Mouse (Mus musculus) ES-E14 (cell line): ENCODE results near the gene Rasl11b.

Experiments
- CHD2 ChIP-seq: IDR thresholded peaks from 2 replicates; pipeline ENCODE4 v1.6.1; 2014; ENCODE audit warnings: mild to moderate bottlenecking, low read depth, low read length, inconsistent platforms
- MAFK ChIP-seq: IDR thresholded peaks from 2 replicates; pipeline ENCODE4 v1.6.1; 2014; ENCODE audit warnings: mild to moderate bottlenecking, low read depth, low read length, inconsistent platforms; ENCODE audit not compliant: insufficient read depth
- ZC3H11A ChIP-seq: IDR thresholded peaks from 2 replicates; pipeline ENCODE4 v1.6.1; 2012; ENCODE audit warnings: low read depth, mild to moderate bottlenecking, inconsistent platforms, low read length, borderline replicate concordance
- ZNF384 ChIP-seq: IDR thresholded peaks from 2 replicates; pipeline ENCODE4 v1.6.1; 2012; ENCODE audit warnings: low read depth, low read length, inconsistent platforms

DNA sequence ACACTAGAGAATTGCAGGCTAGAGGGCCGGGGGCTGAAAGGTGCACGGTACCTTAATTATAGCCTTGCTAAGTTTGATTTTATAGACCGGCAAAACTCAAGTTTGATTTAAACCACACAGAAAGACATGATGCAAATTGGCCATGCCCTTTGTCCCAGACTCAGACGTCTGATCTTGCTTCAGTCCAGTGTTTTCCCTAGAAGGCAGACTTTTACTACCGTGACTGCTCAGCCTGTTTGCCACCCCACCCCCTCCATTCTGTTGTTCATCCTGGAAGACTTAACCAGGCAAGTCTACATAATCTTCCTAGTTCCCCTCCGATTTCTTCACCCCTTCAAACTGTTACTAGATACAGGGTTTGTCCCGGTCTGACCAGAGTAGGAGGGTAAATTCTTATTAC is 1.5 kb upstream of the Rasl11b start:
- TF ChIP-seq MAFK (no peak), ZNF384 (no peak), CHD2 (no peak), ZC3H11A (no peak)
